ENCODE assay signal across 7 mouse cellular contexts in the genomic region with DNA sequence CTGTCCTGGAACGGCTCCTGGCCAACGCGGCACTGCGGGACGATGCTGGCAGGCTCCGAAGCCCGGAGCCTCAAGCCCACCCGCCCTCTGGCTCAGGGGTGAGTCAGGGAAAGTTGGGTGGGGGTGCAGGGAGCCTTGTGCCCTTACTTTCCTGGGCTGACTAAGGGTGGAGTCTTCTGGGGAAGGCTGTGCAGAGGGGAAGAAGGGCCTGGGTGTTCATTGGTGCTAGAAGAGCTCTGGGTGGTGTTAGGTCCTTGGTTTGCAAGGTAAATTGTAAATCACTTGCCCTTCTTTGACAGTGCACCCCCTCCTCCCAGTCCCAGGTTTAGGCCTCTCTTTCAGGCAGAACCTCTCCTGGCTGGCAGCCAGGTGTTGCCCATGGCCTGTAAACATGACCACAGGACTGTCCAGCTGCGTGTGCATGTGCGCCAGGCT. TPM values are rescaled to one million over a fixed set of nuclear protein-coding genes. Genes with fewer than 3 reads are reported as not detected.
DNase-seq lines count a peak whose midpoint lies in the region; ATAC-seq and TF ChIP-seq lines count a peak whose summit lies in the region.

No protein-coding gene starts in this region.

- ATAC-seq in forebrain, embryonic 16.5 days = peak; percentile 39
- ATAC-seq in kidney, embryonic 16.5 days (ENCODE audit: low FRiP score, low TSS enrichment) = peak; percentile 60

- no peaks in the 10 kb centered on the region for H3K36me3 ChIP-seq in ES-Bruce4 (ENCODE audit: control insufficient read depth, insufficient read depth, low read length, poor library complexity, severe bottlenecking)
- H3K36me3 ChIP-seq in forebrain, embryonic 16.5 days (ENCODE audit: control insufficient read depth, insufficient read depth) = peaks cover 24% of the 10 kb centered on the region
- peaks cover 43% of the 10 kb centered on the region for H3K36me3 ChIP-seq in kidney, embryonic 16.5 days (ENCODE audit: insufficient read depth, low read length)

- peaks cover 2% of the 10 kb centered on the region for H3K4me1 ChIP-seq in ES-Bruce4 (ENCODE audit: control insufficient read depth, insufficient read depth, low read length)
- peaks cover 7% of the 10 kb centered on the region for H3K4me1 ChIP-seq in forebrain, embryonic 16.5 days (replicated peaks; ENCODE audit: control insufficient read depth, insufficient read depth, low read length)
- H3K4me1 ChIP-seq in kidney, embryonic 16.5 days (ENCODE audit: insufficient read depth, low read length) = peaks cover 18% of the 10 kb centered on the region

- WGBS in forebrain, embryonic 16.5 days = 31% methylated on average over 10 of the region's 10 CpGs
- WGBS in kidney, embryonic 16.5 days = 18% methylated on average over 10 of the region's 10 CpGs

- no peak for TF ChIP-seq POLR2A in ES-Bruce4 (IDR thresholded peaks at IDR 0.05; ENCODE audit: insufficient read depth, low read length)

- H3K27ac ChIP-seq in ES-Bruce4 (ENCODE audit: insufficient read depth, low read length) = no peak overlapping the region
- no peak overlapping the region for H3K27ac ChIP-seq in forebrain, embryonic 16.5 days (ENCODE audit: low read length)
- peak overlapping the region; percentile 61; the same call in 1 of the 2 replicates for H3K27ac ChIP-seq in kidney, embryonic 16.5 days (ENCODE audit: low read length)

- TF ChIP-seq CTCF in ES-Bruce4 (IDR thresholded peaks at IDR 0.05; ENCODE audit: low read depth, low read length) = no peak

- DNase-seq in ZHBTc4 (ENCODE audit: low read depth, low spot score) = peak; percentile 15
- peak; percentile 57 for DNase-seq in lung, postnatal 14 days
- DNase-seq in ovary, postnatal 10 days (ENCODE audit: low spot score) = no peak
- no peak for DNase-seq in gastrocnemius, postnatal 25 days

- H3K4me3 ChIP-seq in ES-Bruce4 (ENCODE audit: low read depth, low read length) = peak overlapping the region; percentile 33
- no peak overlapping the region for H3K4me3 ChIP-seq in forebrain, embryonic 16.5 days (replicated peaks; ENCODE audit: low read length)
- peak overlapping the region; percentile 47 for H3K4me3 ChIP-seq in kidney, embryonic 16.5 days (ENCODE audit: low read length)

- peak overlapping the region; percentile 39 for H3K9ac ChIP-seq in ES-Bruce4 (ENCODE audit: low read depth, poor library complexity, severe bottlenecking)
- H3K9ac ChIP-seq in forebrain, embryonic 16.5 days (replicated peaks; ENCODE audit: low read depth, low read length) = no peak overlapping the region
- peak overlapping the region; percentile 67 for H3K9ac ChIP-seq in kidney, embryonic 16.5 days (replicated peaks; ENCODE audit: low read length)

- no peaks in the 10 kb centered on the region for H3K9me3 ChIP-seq in ES-Bruce4 (replicated peaks; ENCODE audit: control insufficient read depth, insufficient read depth, low read length, poor library complexity, severe bottlenecking)
- no peaks in the 10 kb centered on the region for H3K9me3 ChIP-seq in forebrain, embryonic 16.5 days (ENCODE audit: control insufficient read depth, low read length)
- H3K9me3 ChIP-seq in kidney, embryonic 16.5 days (ENCODE audit: low read length) = no peaks in the 10 kb centered on the region

- TF ChIP-seq EP300 in ES-Bruce4 (IDR thresholded peaks at IDR 0.05; ENCODE audit: insufficient read depth, low read depth, low read length) = no peak

- no peaks in the 10 kb centered on the region for H3K27me3 ChIP-seq in ES-Bruce4 (ENCODE audit: control insufficient read depth, insufficient read depth, low read length, poor library complexity, severe bottlenecking)
- no peaks in the 10 kb centered on the region for H3K27me3 ChIP-seq in forebrain, embryonic 16.5 days (replicated peaks; ENCODE audit: control insufficient read depth, insufficient read depth, low read length)
- H3K27me3 ChIP-seq in kidney, embryonic 16.5 days (ENCODE audit: insufficient read depth, low read length) = no peaks in the 10 kb centered on the region

- no peak overlapping the region for H3K4me2 ChIP-seq in forebrain, embryonic 16.5 days (ENCODE audit: low read length)
- peak overlapping the region; percentile 75 for H3K4me2 ChIP-seq in kidney, embryonic 16.5 days (replicated peaks; ENCODE audit: low read depth, low read length)

RNA-seq across cellular contexts. Expression of a gene that starts 13.3 kb away (rescaled TPM):
- polyA plus RNA-seq in ES-Bruce4 (2011; ENCODE audit: insufficient read depth, insufficient read length, low read depth, missing spikeins) = 27.1 and 33.6 TPM in 2 replicates
- polyA plus RNA-seq in forebrain, embryonic 16.5 days (2015; fragmentation: Nextera tagmentation; extraction: Ambion mirVana) = 24.0 and 26.2 TPM in 2 replicates
- polyA plus RNA-seq in kidney, embryonic 16.5 days (2015; fragmentation: Nextera tagmentation; extraction: Ambion mirVana) = 34.2 and 40.6 TPM in 2 replicates
- 10 to 100 TPM; 26.0 to 29.1 TPM for total RNA-seq in gastrocnemius, postnatal 25 days (2021)

RNA-seq across cellular contexts. Expression of a gene that starts 23.9 kb away (rescaled TPM):
- polyA plus RNA-seq in ES-Bruce4 (2011; ENCODE audit: insufficient read depth, insufficient read length, low read depth, missing spikeins) = 1.3 and 2.5 TPM in 2 replicates
- 0.66 and 1.1 TPM in 2 replicates for polyA plus RNA-seq in forebrain, embryonic 16.5 days (2015; fragmentation: Nextera tagmentation; extraction: Ambion mirVana)
- polyA plus RNA-seq in kidney, embryonic 16.5 days (2015; fragmentation: Nextera tagmentation; extraction: Ambion mirVana) = 0.56 and 1.3 TPM in 2 replicates
- total RNA-seq in gastrocnemius, postnatal 25 days (2021) = under 1 TPM; 0.40 to 0.43 TPM

RNA-seq across cellular contexts. Expression of a gene that starts 24.1 kb away (rescaled TPM):
- 228 and 238 TPM in 2 replicates for polyA plus RNA-seq in ES-Bruce4 (2011; ENCODE audit: insufficient read depth, insufficient read length, low read depth, missing spikeins)
- polyA plus RNA-seq in forebrain, embryonic 16.5 days (2015; fragmentation: Nextera tagmentation; extraction: Ambion mirVana) = 228 and 250 TPM in 2 replicates
- 316 and 329 TPM in 2 replicates for polyA plus RNA-seq in kidney, embryonic 16.5 days (2015; fragmentation: Nextera tagmentation; extraction: Ambion mirVana)
- 10 to 100 TPM; 25.5 to 28.3 TPM for total RNA-seq in gastrocnemius, postnatal 25 days (2021)

Comparison
In these comparisons a context has a peak if more than half of its experiments do, and no peak if none do; other contexts are left out.
1. DNase-seq: peak in ZHBTc4 (single experiment) and lung, postnatal 14 days (single experiment); none in ovary, postnatal 10 days (single experiment) and gastrocnemius, postnatal 25 days (single experiment).